Mouse (Mus musculus): Measurements from ENCODE around the gene Sec13.

The Sec13 gene

GRCm38 (mm10) chr6:113712718-113713117 lies 27.8 kb downstream of the Sec13 start:
- DNase-seq (ENCODE audit: low spot score): no peak

GRCm38 (mm10) chr6:113697222-113698205 lies 43.0 kb downstream of the Sec13 start:
- peak; percentile 55 for DNase-seq (ENCODE audit: low spot score)

GRCm38 (mm10) chr6:113696582-113697221 lies 43.8 kb downstream of the Sec13 start, which contains the start of gene Tatdn2:
Tatdn2 (plus strand) TSS chr6:113697050.
- peak; percentile 99 for DNase-seq (ENCODE audit: low spot score)

- no peak for DNase-seq (ENCODE audit: low spot score)
Measured at GRCm38 (mm10) chr6:113695766-113696355, 44.7 kb downstream of the Sec13 start.

- no peak for DNase-seq (ENCODE audit: low spot score)
Measured at GRCm38 (mm10) chr6:113695203-113695602, 45.3 kb downstream of the Sec13 start.

- DNase-seq (ENCODE audit: low spot score): no peak
Measured at GRCm38 (mm10) chr6:113693377-113693776, 47.2 kb downstream of the Sec13 start.

- DNase-seq (ENCODE audit: low spot score): no peak
Measured at GRCm38 (mm10) chr6:113692661-113693133, 47.8 kb downstream of the Sec13 start.

- DNase-seq (ENCODE audit: low spot score): no peak
Measured at GRCm38 (mm10) chr6:113691084-113691462, 49.5 kb downstream of the Sec13 start.

- peak; percentile 87 for DNase-seq (ENCODE audit: low spot score)
Measured at GRCm38 (mm10) chr6:113690400-113691083, 50.0 kb downstream of the Sec13 start.

GRCm38 (mm10) chr6:113690008-113690399 lies 50.5 kb downstream of the Sec13 start:
- DNase-seq (ENCODE audit: low spot score): peak; percentile 75

- DNase-seq (ENCODE audit: low spot score): no peak
Measured at GRCm38 (mm10) chr6:113686551-113687125, 53.9 kb downstream of the Sec13 start.

GRCm38 (mm10) chr6:113683081-113683825 lies 57.3 kb downstream of the Sec13 start:
- no peak for DNase-seq (ENCODE audit: low spot score)

GRCm38 (mm10) chr6:113681271-113681670 lies 59.3 kb downstream of the Sec13 start:
- DNase-seq (ENCODE audit: low spot score): peak; percentile 87

- DNase-seq (ENCODE audit: low spot score): no peak
Measured at GRCm38 (mm10) chr6:113679993-113680566, 60.5 kb downstream of the Sec13 start.

- DNase-seq (ENCODE audit: low spot score): no peak
Measured at GRCm38 (mm10) chr6:113678246-113679012, 62.1 kb downstream of the Sec13 start.
